Mouse (Mus musculus) brain, embryonic 14.5 days (tissue): Measurements from ENCODE around the gene Jsrp1. TPM values are rescaled to one million over a fixed set of nuclear protein-coding genes. Genes with fewer than 3 reads are reported as not detected.

ENCODE experiments used
- DNase-seq: peaks from one replicate; pipeline ENCODE4 v3.0.0-alpha.2; 2011; ENCODE audit warnings: low read depth
- CTCF ChIP-seq: fragments of 200-500 bp; IDR thresholded peaks from 2 replicates; pipeline ENCODE4 v1.5.1; 2012; ENCODE audit warnings: inconsistent platforms, mild to moderate bottlenecking, moderate library complexity, borderline replicate concordance; ENCODE audit not compliant: insufficient read depth, insufficient read length; ENCODE audit errors: extremely low read depth
- POLR2A ChIP-seq: fragments of 200-500 bp; IDR thresholded peaks from 2 replicates; pipeline ENCODE4 v1.6.1; 2012; ENCODE audit warnings: mild to moderate bottlenecking, inconsistent platforms, borderline replicate concordance; ENCODE audit not compliant: poor library complexity, insufficient read depth, insufficient read length, severe bottlenecking; ENCODE audit errors: extremely low read depth
- polyA plus RNA-seq: library from polyadenylated mRNA; depleted of rRNA; stranded (reverse); fragments of >200 nt; gene quantifications from 2 replicates; pipeline ENCODE4 v1.2.3, GENCODE M21; 2012; rRNA removed

The Jsrp1 gene
- polyA plus RNA-seq: 0.21 and 0.45 TPM in 2 replicates

GRCm38 (mm10) chr10:80813366-80813765 is at the start of gene Jsrp1:
Gene Jsrp1, minus strand, starts transcription at chr10:80813498.
- no peak for TF ChIP-seq CTCF
- TF ChIP-seq POLR2A: no peak
- no peak for DNase-seq

GRCm38 (mm10) chr10:80862305-80862704 is 49.0 kb upstream of the Jsrp1 start:
- TF ChIP-seq POLR2A: no peak
- TF ChIP-seq CTCF: no peak
- DNase-seq: no peak

GRCm38 (mm10) chr10:80858350-80858935 is 45.1 kb upstream of the Jsrp1 start:
- no peak for TF ChIP-seq CTCF
- no peak for TF ChIP-seq POLR2A
- DNase-seq: no peak

GRCm38 (mm10) chr10:80857848-80858247 is 44.5 kb upstream of the Jsrp1 start:
- DNase-seq: no peak
- TF ChIP-seq POLR2A: no peak
- no peak for TF ChIP-seq CTCF

GRCm38 (mm10) chr10:80857386-80857785 is 44.1 kb upstream of the Jsrp1 start:
- peak; percentile 35 for DNase-seq
- TF ChIP-seq CTCF (no peak), POLR2A (no peak)

- DNase-seq: no peak
- TF ChIP-seq POLR2A (no peak), CTCF (no peak)
Measured at GRCm38 (mm10) chr10:80856908-80857307, 43.6 kb upstream of the Jsrp1 start.

- TF ChIP-seq CTCF (peak; percentile 22; the same call in 1 of the 2 replicates), POLR2A (no peak)
Measured at GRCm38 (mm10) chr10:80856267-80856666, 43.0 kb upstream of the Jsrp1 start.

GRCm38 (mm10) chr10:80855749-80856073 is 42.4 kb upstream of the Jsrp1 start:
- TF ChIP-seq POLR2A (no peak), CTCF (no peak)
- no peak for DNase-seq

More at GRCm38 (mm10) chr10:80856267-80856666, 43.0 kb upstream of the Jsrp1 start:
- no peak for DNase-seq

GRCm38 (mm10) chr10:80854913-80855748 is 41.8 kb upstream of the Jsrp1 start, which contains the start of the genes Lsm7 and Sppl2b:
Gene Lsm7, minus strand, starts transcription at chr10:80855209.
Gene Sppl2b, plus strand, starts transcription at chr10:80855275.
- DNase-seq: peak; percentile 99
- TF ChIP-seq POLR2A (peak; percentile 89), CTCF (no peak)

- DNase-seq: no peak
- TF ChIP-seq POLR2A: no peak
- TF ChIP-seq CTCF: no peak
Measured at GRCm38 (mm10) chr10:80848571-80848970, 35.3 kb upstream of the Jsrp1 start.

- no peak for TF ChIP-seq POLR2A
- DNase-seq: no peak
Measured at GRCm38 (mm10) chr10:80845732-80846131, 32.4 kb upstream of the Jsrp1 start.
